Mouse (Mus musculus) brain, embryonic 14.5 days (tissue): ENCODE results near the gene Zbtb49. TPM values are rescaled to one million over a fixed set of nuclear protein-coding genes. Genes with fewer than 3 reads are reported as not detected.

ENCODE experiments used
- DNase-seq: peaks from one replicate; pipeline ENCODE4 v3.0.0-alpha.2; 2011; ENCODE audit warnings: low read depth
- CTCF ChIP-seq: fragments of 200-500 bp; IDR thresholded peaks from 2 replicates; pipeline ENCODE4 v1.5.1; 2012; ENCODE audit warnings: inconsistent platforms, mild to moderate bottlenecking, moderate library complexity, borderline replicate concordance; ENCODE audit not compliant: insufficient read depth, insufficient read length; ENCODE audit errors: extremely low read depth
- POLR2A ChIP-seq: fragments of 200-500 bp; IDR thresholded peaks from 2 replicates; pipeline ENCODE4 v1.6.1; 2012; ENCODE audit warnings: mild to moderate bottlenecking, inconsistent platforms, borderline replicate concordance; ENCODE audit not compliant: poor library complexity, insufficient read depth, insufficient read length, severe bottlenecking; ENCODE audit errors: extremely low read depth
- polyA plus RNA-seq: library from polyadenylated mRNA; depleted of rRNA; stranded (reverse); fragments of >200 nt; gene quantifications from 2 replicates; pipeline ENCODE4 v1.2.3, GENCODE M21; 2012; rRNA removed

Zbtb49 gene
- polyA plus RNA-seq, 1 experiment, result 35.0 TPM

DNA sequence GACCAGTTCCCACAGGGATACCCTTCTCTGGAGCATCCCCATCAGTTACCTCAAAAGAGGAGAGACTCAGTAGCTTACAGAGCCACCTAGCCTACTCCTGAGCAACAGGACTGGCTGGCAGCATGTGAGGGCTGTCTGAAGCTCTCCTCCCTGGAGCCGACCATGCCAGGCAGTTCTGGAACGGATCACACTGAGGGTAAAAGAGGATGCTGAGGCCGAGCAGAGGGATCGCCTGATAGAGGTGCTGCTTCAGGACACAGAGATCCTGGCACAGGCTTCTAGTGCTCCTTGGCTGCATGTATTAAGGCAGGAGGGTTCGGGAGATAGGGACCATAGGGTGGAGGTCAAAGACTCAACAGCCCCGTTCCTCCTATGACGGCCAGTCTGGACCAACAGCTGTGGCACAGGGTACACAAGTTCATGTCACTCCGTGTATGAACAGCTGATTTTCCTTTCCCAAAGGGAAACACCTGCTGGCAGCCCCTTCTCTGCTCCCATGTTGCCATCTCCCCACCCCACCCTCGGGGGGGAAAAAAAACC, 62.7 kb downstream of the Zbtb49 start:
- peak; percentile 36 for DNase-seq
- no peak for TF ChIP-seq POLR2A
- no peak for TF ChIP-seq CTCF

DNA sequence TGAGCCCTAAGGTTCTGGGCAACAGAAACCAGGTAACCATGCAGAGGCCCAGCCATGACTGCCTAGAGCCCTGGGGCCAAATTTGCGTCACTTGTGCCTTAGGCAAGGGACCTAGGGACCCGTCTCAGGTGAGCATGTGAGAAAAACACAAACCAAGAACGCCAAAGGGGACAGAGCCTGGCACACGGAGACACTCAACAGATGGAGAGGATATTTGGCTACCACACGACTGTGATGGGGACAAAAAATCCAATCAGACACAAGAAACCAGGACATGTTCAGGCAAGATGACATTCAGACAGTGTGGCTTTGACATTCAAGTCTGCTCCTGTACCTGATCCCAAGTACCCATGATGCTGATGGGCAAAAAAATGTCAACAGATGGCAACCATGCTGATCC, 66.6 kb downstream of the Zbtb49 start:
- no peak for DNase-seq

DNA sequence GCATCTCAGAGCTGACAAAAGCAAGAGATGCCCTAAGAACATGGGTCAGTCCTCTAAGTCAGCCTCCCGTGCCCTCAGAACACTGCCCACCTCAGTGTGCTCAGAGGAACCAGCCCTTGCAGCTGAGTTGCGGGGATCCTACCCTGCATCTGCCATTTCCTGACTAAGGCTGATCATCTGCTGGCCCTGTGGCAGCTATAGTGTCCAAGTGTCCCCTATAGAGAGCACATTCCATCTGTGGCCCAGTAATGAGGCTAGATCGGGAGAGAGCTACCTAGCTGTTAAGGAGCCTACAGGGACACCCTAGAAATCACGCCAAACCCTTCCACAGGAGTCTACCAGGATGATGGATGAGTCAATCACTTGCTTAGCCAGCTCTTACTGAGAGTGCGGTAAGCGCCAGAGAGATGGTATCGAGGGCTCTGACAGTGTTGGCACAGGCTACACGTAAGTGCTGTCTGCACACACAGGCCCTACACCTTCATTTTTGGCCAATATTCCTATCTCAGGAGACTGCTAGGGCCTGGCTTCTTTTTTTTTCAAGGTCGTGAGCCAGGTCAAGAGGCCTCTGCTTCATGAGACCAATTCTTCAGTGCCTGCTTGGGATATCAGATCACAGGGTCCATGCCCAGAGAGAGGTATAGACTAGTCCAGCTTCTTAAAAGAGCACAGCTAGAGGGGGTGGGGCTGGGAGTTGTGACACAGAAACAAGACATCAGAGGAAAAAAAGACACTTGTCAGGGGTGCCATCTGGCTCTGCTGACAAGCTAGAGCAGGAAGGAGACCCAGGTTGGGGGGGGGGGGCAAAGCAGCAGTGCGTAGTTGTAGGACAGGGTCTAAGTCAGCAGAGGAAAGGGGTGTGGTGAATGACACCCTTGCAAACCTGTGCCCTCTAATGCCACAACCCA, 67.8 kb downstream of the Zbtb49 start:
- TF ChIP-seq CTCF (no peak), POLR2A (no peak)
- DNase-seq, result peak; percentile 51

More for the DNA sequence above, 66.6 kb downstream of the Zbtb49 start:
- no peak for TF ChIP-seq POLR2A
- no peak for TF ChIP-seq CTCF

DNA sequence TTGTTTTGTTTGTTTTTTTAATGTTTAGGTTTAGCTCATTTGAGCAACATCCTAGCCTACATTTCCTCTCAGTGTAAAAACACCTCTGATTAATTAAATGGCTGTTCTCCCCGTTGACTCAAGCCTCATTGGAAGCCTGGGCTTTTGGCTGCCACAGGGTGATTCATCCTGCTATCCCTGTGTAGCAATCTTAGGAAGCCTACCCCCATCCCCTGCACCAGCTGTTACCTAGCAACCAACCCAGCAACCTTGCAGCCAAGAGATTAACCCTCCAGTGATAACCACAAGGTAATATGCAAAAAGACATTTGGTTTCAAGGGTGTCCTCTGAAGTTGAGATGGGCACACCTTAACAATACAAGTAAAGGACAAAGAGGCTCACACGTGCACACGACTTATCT, 69.0 kb downstream of the Zbtb49 start:
- no peak for TF ChIP-seq CTCF
- TF ChIP-seq POLR2A, result no peak
- peak; percentile 53 for DNase-seq

DNA sequence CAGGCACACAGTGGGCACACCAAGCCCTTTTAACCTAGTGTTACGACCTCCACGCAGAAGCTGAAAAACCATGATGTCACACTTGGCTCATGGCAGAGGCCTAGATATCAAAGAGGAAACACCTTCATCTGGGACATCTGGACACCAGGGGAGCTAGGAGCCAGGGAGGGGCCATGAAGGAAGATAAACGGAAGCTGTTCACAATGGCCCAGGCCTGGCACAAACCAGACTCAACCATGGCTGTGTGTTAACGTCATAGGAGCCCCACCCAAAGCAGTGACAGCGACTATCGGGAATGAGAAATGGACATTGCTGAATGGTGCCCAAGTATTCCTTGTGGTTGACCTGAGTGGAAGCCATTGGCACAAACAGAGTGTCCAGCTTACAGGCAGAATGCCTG, 73.7 kb downstream of the Zbtb49 start:
- no peak for DNase-seq
- TF ChIP-seq CTCF (no peak), POLR2A (no peak)

DNA sequence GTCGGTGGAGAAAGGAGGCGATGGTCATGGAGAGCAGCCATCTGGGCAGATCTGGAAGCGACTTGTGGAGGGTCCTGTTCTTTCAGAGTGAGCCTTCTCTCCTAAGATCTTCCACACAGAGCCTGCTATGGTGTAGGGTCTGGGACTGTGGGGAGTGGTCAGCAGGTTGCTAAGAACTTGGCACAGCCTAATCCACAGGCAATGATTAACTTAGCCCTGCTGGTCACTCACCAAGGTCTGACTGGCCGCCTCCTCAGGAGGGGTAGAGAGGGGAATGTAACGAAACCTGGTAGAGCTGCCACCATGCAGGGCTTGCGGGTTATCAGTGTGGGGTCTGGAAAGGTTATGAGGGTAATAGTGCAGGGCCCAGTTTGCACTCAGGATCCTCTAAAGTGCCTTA, 79.4 kb downstream of the Zbtb49 start:
- DNase-seq, result no peak
- TF ChIP-seq CTCF (no peak), POLR2A (no peak)

Other genes with a start within 250 kb of the Zbtb49 start
- 25.6 and 28.0 TPM in 2 replicates for gene Stx18, start 181.7 kb downstream of the Zbtb49 start, polyA plus RNA-seq
- gene Nsg1, start 60.5 kb downstream of the Zbtb49 start, polyA plus RNA-seq, result 719 and 725 TPM in 2 replicates
- 22.8 and 26.4 TPM in 2 replicates for gene Lyar, start within 50 bp of the Zbtb49 start, polyA plus RNA-seq
- gene Tmem128, start 39.7 kb upstream of the Zbtb49 start, polyA plus RNA-seq, result 62.7 and 84.1 TPM in 2 replicates
- 0.05 TPM in 1 of 2 replicates, not detected in the other for gene Otop1, start 55.5 kb upstream of the Zbtb49 start, polyA plus RNA-seq
- gene Drd5, start 98.9 kb upstream of the Zbtb49 start, polyA plus RNA-seq, result 0.22 and 0.28 TPM in 2 replicates